Mouse (Mus musculus) right cerebral cortex, postnatal 10 days (tissue): ENCODE measurements at regions not wholly inside any gene's neighbourhood (a gene's known extent, or its start where the extent isn't known, plus 50 kb on each side); places are given as distances from the start of the nearest gene placed in this dataset.

Experiments
- DNase-seq, 2 experiments: peaks; one replicate each; pipeline ENCODE4 v3.0.0; 2021; ENCODE audit warnings: low spot score in 2 of 2

GRCm38 (mm10) chr14:72371702-72372277 is 119.8 kb downstream of the Gm9195 start:
- peak; percentile 89 to 92 for DNase-seq

GRCm38 (mm10) chr14:72360829-72361520 is 130.7 kb downstream of the Gm9195 start:
- peak in 1 of 2 experiments; percentile 33 for DNase-seq

GRCm38 (mm10) chr14:72360181-72360580 is 131.5 kb downstream of the Gm9195 start:
- DNase-seq: no peak

GRCm38 (mm10) chr14:72357915-72358314 is 133.7 kb downstream of the Gm9195 start:
- no peak for DNase-seq

GRCm38 (mm10) chr14:72342181-72342580 is 149.5 kb downstream of the Gm9195 start:
- DNase-seq: no peak

GRCm38 (mm10) chr14:72341590-72342154 is 150.0 kb downstream of the Gm9195 start:
- no peak for DNase-seq

GRCm38 (mm10) chr14:72338046-72338445 is 153.6 kb downstream of the Gm9195 start:
- DNase-seq: no peak

GRCm38 (mm10) chr14:72303856-72304255 is 187.8 kb downstream of the Gm9195 start:
- peak; percentile 30 to 39 for DNase-seq

GRCm38 (mm10) chr14:72300026-72300425 is 191.6 kb downstream of the Gm9195 start:
- peak; percentile 39 to 68 for DNase-seq

GRCm38 (mm10) chr14:72294631-72295030 is 197.0 kb downstream of the Gm9195 start:
- no peak for DNase-seq

- DNase-seq: peak in 1 of 2 experiments; percentile 28
Observed at GRCm38 (mm10) chr14:72293677-72294387, 197.8 kb downstream of the Gm9195 start.

GRCm38 (mm10) chr14:72292656-72293299 is 198.9 kb downstream of the Gm9195 start:
- DNase-seq: peak; percentile 30 to 35

- no peak for DNase-seq
Observed at GRCm38 (mm10) chr14:72277309-72277708, 214.3 kb downstream of the Gm9195 start.

GRCm38 (mm10) chr14:72259255-72259654 is 232.4 kb downstream of the Gm9195 start:
- peak; percentile 39 to 41 for DNase-seq

GRCm38 (mm10) chr14:72241872-72242271 is 249.8 kb downstream of the Gm9195 start:
- peak; percentile 25 to 39 for DNase-seq

- no peak for DNase-seq
Observed at GRCm38 (mm10) chr14:72240272-72240671, 251.4 kb downstream of the Gm9195 start.

GRCm38 (mm10) chr14:72238344-72238743 is 253.3 kb downstream of the Gm9195 start:
- no peak for DNase-seq

GRCm38 (mm10) chr14:72234234-72235075 is 257.2 kb downstream of the Gm9195 start:
- peak; percentile 27 to 40 for DNase-seq

GRCm38 (mm10) chr14:72227853-72228252 is 263.8 kb downstream of the Gm9195 start:
- no peak for DNase-seq

GRCm38 (mm10) chr14:72227441-72227840 is 264.2 kb downstream of the Gm9195 start:
- DNase-seq: no peak

GRCm38 (mm10) chr14:72226946-72227345 is 264.7 kb downstream of the Gm9195 start:
- DNase-seq: no peak
